Mouse (Mus musculus): ENCODE measurements at regions not wholly inside any gene's neighbourhood (a gene's known extent, or its start where the extent isn't known, plus 50 kb on each side); places are given as distances from the start of the nearest gene placed in this dataset.

GRCm38 (mm10) chr13:63627184-63627893 is 53.9 kb upstream of the Ptch1 start:
- DNase-seq (ENCODE audit: low spot score in 2 of 2), result no peak

GRCm38 (mm10) chr13:63627894-63628287 is 54.5 kb upstream of the Ptch1 start:
- no peak for DNase-seq (ENCODE audit: low spot score in 2 of 2)

GRCm38 (mm10) chr13:63631771-63632347 is 58.5 kb upstream of the Ptch1 start:
- DNase-seq (ENCODE audit: low spot score in 2 of 2), result no peak

- DNase-seq (ENCODE audit: low spot score in 2 of 2), result no peak
These were observed 60.9 kb upstream of the Ptch1 start for GRCm38 (mm10) chr13:63634294-63634693.

- DNase-seq (ENCODE audit: low spot score in 2 of 2), result no peak
These were observed 68.3 kb upstream of the Ptch1 start for GRCm38 (mm10) chr13:63641649-63642226.

GRCm38 (mm10) chr13:63642617-63643016 is 69.2 kb upstream of the Ptch1 start:
- peak in 1 of 2 experiments; percentile 17 for DNase-seq (ENCODE audit: low spot score in 2 of 2)

GRCm38 (mm10) chr13:63643394-63643793 is 70.0 kb upstream of the Ptch1 start:
- DNase-seq (ENCODE audit: low spot score in 2 of 2), result no peak

- no peak for DNase-seq (ENCODE audit: low spot score in 2 of 2)
These were observed 70.9 kb upstream of the Ptch1 start for GRCm38 (mm10) chr13:63644308-63644707.

GRCm38 (mm10) chr13:63649058-63649647 is 75.8 kb upstream of the Ptch1 start:
- DNase-seq (ENCODE audit: low spot score in 2 of 2), result no peak

- no peak for DNase-seq (ENCODE audit: low spot score in 2 of 2)
These were observed 81.1 kb upstream of the Ptch1 start for GRCm38 (mm10) chr13:63654514-63654913.

GRCm38 (mm10) chr13:63657115-63657514 is 83.7 kb upstream of the Ptch1 start:
- DNase-seq (ENCODE audit: low spot score in 2 of 2), result no peak

- DNase-seq (ENCODE audit: low spot score in 2 of 2), result no peak
These were observed 86.0 kb upstream of the Ptch1 start for GRCm38 (mm10) chr13:63659412-63659811.

GRCm38 (mm10) chr13:63660431-63660830 is 87.0 kb upstream of the Ptch1 start:
- no peak for DNase-seq (ENCODE audit: low spot score in 2 of 2)

- no peak for DNase-seq (ENCODE audit: low spot score in 2 of 2)
These were observed 95.2 kb upstream of the Ptch1 start for GRCm38 (mm10) chr13:63668576-63668975.

GRCm38 (mm10) chr13:63669031-63669430 is 95.6 kb upstream of the Ptch1 start:
- no peak for DNase-seq (ENCODE audit: low spot score in 2 of 2)

- no peak for DNase-seq (ENCODE audit: low spot score in 2 of 2)
These were observed 99.0 kb upstream of the Ptch1 start for GRCm38 (mm10) chr13:63672425-63672824.

- DNase-seq (ENCODE audit: low spot score in 2 of 2), result no peak
These were observed 104.3 kb upstream of the Ptch1 start for GRCm38 (mm10) chr13:63677696-63678095.

- no peak for DNase-seq (ENCODE audit: low spot score in 2 of 2)
These were observed 105.2 kb upstream of the Ptch1 start for GRCm38 (mm10) chr13:63678265-63679260.

GRCm38 (mm10) chr13:63682341-63682740 is 108.9 kb upstream of the Ptch1 start:
- no peak for DNase-seq (ENCODE audit: low spot score in 2 of 2)

GRCm38 (mm10) chr13:63691974-63692373 is 118.6 kb upstream of the Ptch1 start:
- DNase-seq (ENCODE audit: low spot score in 2 of 2), result no peak

GRCm38 (mm10) chr13:63693636-63694035 is 120.2 kb upstream of the Ptch1 start:
- DNase-seq (ENCODE audit: low spot score in 2 of 2), result no peak

GRCm38 (mm10) chr13:63696399-63696798 is 118.6 kb upstream of the Ercc6l2 start:
- peak in 1 of 2 experiments; percentile 36 for DNase-seq (ENCODE audit: low spot score in 2 of 2)
